Mouse (Mus musculus): ENCODE data around the gene Erbb4.

Gene Erbb4

GRCm38 (mm10) chr1:69023157-69023925 lies 84.5 kb downstream of the Erbb4 start:
- no peak for DNase-seq

- DNase-seq: no peak
Measured at GRCm38 (mm10) chr1:69009800-69010505, 97.9 kb downstream of the Erbb4 start.

- DNase-seq: no peak
Measured at GRCm38 (mm10) chr1:69001371-69001770, 106.5 kb downstream of the Erbb4 start.

- DNase-seq: no peak
Measured at GRCm38 (mm10) chr1:68979251-68979650, 128.6 kb downstream of the Erbb4 start.

- DNase-seq: no peak
Measured at GRCm38 (mm10) chr1:68978571-68978970, 129.3 kb downstream of the Erbb4 start.

GRCm38 (mm10) chr1:68973355-68974127 lies 134.3 kb downstream of the Erbb4 start:
- DNase-seq: no peak

GRCm38 (mm10) chr1:68964127-68964526 lies 143.7 kb downstream of the Erbb4 start:
- DNase-seq: no peak

- no peak for DNase-seq
Measured at GRCm38 (mm10) chr1:68961365-68962116, 146.3 kb downstream of the Erbb4 start.

- no peak for DNase-seq
Measured at GRCm38 (mm10) chr1:68956766-68957533, 150.9 kb downstream of the Erbb4 start.

- no peak for DNase-seq
Measured at GRCm38 (mm10) chr1:68955482-68955881, 152.4 kb downstream of the Erbb4 start.

GRCm38 (mm10) chr1:68943141-68943540 lies 164.7 kb downstream of the Erbb4 start:
- DNase-seq: no peak

GRCm38 (mm10) chr1:68934804-68935203 lies 173.1 kb downstream of the Erbb4 start:
- DNase-seq: no peak

- DNase-seq: no peak
Measured at GRCm38 (mm10) chr1:68933330-68934065, 174.4 kb downstream of the Erbb4 start.

- no peak for DNase-seq
Measured at GRCm38 (mm10) chr1:68917828-68918227, 190.0 kb downstream of the Erbb4 start.

- no peak for DNase-seq
Measured at GRCm38 (mm10) chr1:68892041-68892440, 215.8 kb downstream of the Erbb4 start.

GRCm38 (mm10) chr1:68886823-68887222 lies 221.0 kb downstream of the Erbb4 start:
- DNase-seq: no peak

GRCm38 (mm10) chr1:68874954-68875353 lies 232.9 kb downstream of the Erbb4 start:
- no peak for DNase-seq

- no peak for DNase-seq
Measured at GRCm38 (mm10) chr1:68873635-68874020, 234.2 kb downstream of the Erbb4 start.

GRCm38 (mm10) chr1:68872976-68873634 lies 234.8 kb downstream of the Erbb4 start:
- DNase-seq: no peak

- no peak for DNase-seq
Measured at GRCm38 (mm10) chr1:68860341-68860740, 247.5 kb downstream of the Erbb4 start.

GRCm38 (mm10) chr1:68859480-68859879 lies 248.4 kb downstream of the Erbb4 start:
- no peak for DNase-seq
